Mouse (Mus musculus) erythroid progenitor cell, adult 5-6 weeks (primary cell): ENCODE measurements around the gene Gimap9. TPM values are rescaled to one million over a fixed set of nuclear protein-coding genes. Genes with fewer than 3 reads are reported as not detected.

ENCODE experiments used
- ATAC-seq: replicated peaks from 2 replicates; pipeline ENCODE4 v1.8.0; 2016; ENCODE audit warnings: moderate number of reproducible peaks, mild to moderate bottlenecking, moderate TSS enrichment, inconsistent platforms; ENCODE audit not compliant: poor library complexity, low FRiP score, severe bottlenecking
- total RNA-seq, 2 experiments: library from RNA; stranded (forward) in 1 of 2; stranded (reverse) in 1 of 2; fragments of 150-400 nt in 1 of 2; fragments of 186-747, 209-891 nt in 1 of 2; gene quantifications; 2 replicates each; pipeline versions ENCODE4 v1.2.3 to v1.2.4; 2015 to 2017; ENCODE audit warnings: low replicate concordance in 2 of 2

Gimap9 gene
- 5.4 and 14.4 TPM in 2 replicates for total RNA-seq (2015; ENCODE audit: low replicate concordance)
- total RNA-seq (2017; ENCODE audit: low replicate concordance): 5.7 and 9.0 TPM in 2 replicates

- ATAC-seq: peak; percentile 66
Observed at GRCm38 (mm10) chr6:48675931-48676859, at the start of gene Gimap9. Gene Gimap9 (plus strand): TSS chr6:48676129.

GRCm38 (mm10) chr6:48626464-48626863 is 49.5 kb upstream of the Gimap9 start, which contains the start of gene AI854703:
Gene AI854703 (plus strand): TSS chr6:48626764.
- no peak for ATAC-seq

- no peak for ATAC-seq
Observed at GRCm38 (mm10) chr6:48626984-48627383, 48.9 kb upstream of the Gimap9 start.

GRCm38 (mm10) chr6:48627511-48627924 is 48.4 kb upstream of the Gimap9 start:
- no peak for ATAC-seq

- ATAC-seq: no peak
Observed at GRCm38 (mm10) chr6:48628377-48628776, 47.6 kb upstream of the Gimap9 start.

- no peak for ATAC-seq
Observed at GRCm38 (mm10) chr6:48628808-48629660, 46.9 kb upstream of the Gimap9 start.

GRCm38 (mm10) chr6:48629661-48630034 is 46.3 kb upstream of the Gimap9 start:
- ATAC-seq: no peak

- ATAC-seq: no peak
Observed at GRCm38 (mm10) chr6:48630831-48631230, 45.1 kb upstream of the Gimap9 start.

GRCm38 (mm10) chr6:48635105-48635504 is 40.8 kb upstream of the Gimap9 start:
- ATAC-seq: no peak

GRCm38 (mm10) chr6:48636515-48636914 is 39.4 kb upstream of the Gimap9 start:
- ATAC-seq: no peak

- no peak for ATAC-seq
Observed at GRCm38 (mm10) chr6:48637811-48638500, 38.0 kb upstream of the Gimap9 start.

GRCm38 (mm10) chr6:48638553-48638952 is 37.4 kb upstream of the Gimap9 start:
- no peak for ATAC-seq

GRCm38 (mm10) chr6:48641391-48641790 is 34.5 kb upstream of the Gimap9 start:
- ATAC-seq: no peak

- ATAC-seq: no peak
Observed at GRCm38 (mm10) chr6:48642764-48643292, 33.1 kb upstream of the Gimap9 start.

GRCm38 (mm10) chr6:48645660-48646308 is 30.1 kb upstream of the Gimap9 start:
- ATAC-seq: no peak

- no peak for ATAC-seq
Observed at GRCm38 (mm10) chr6:48646309-48646690, 29.6 kb upstream of the Gimap9 start.

- ATAC-seq: no peak
Observed at GRCm38 (mm10) chr6:48646995-48647394, 28.9 kb upstream of the Gimap9 start, which contains the start of gene Gimap8. Gene Gimap8 (plus strand): TSS chr6:48647234.

- no peak for ATAC-seq
Observed at GRCm38 (mm10) chr6:48647611-48648010, 28.3 kb upstream of the Gimap9 start.

- ATAC-seq: no peak
Observed at GRCm38 (mm10) chr6:48648779-48649178, 27.1 kb upstream of the Gimap9 start.
